Mouse (Mus musculus) limb, embryonic 14.5 days (tissue): ENCODE results near the gene Adarb2. TPM values are rescaled to one million over a fixed set of nuclear protein-coding genes. Genes with fewer than 3 reads are reported as not detected.

Experiments used
- ATAC-seq: fragments of 200-750 bp; cut with Nextera tagmentation; 2 replicates; pipeline ENCODE4 v1.8.0; 2017; ENCODE audit warnings: low read depth, moderate number of reproducible peaks, moderate TSS enrichment; ENCODE audit not compliant: low FRiP score
- DNase-seq: peaks from one replicate; pipeline ENCODE4 v3.0.0-alpha.2; 2015; ENCODE audit warnings: low spot score
- H3K27ac ChIP-seq: fragments of 300-500 bp; sonication (generic); replicated peaks from 2 replicates; pipeline ENCODE4 v1.5.1; 2014; ENCODE audit warnings: low read depth, mild to moderate bottlenecking, low read length, moderate library complexity, mixed read lengths
- H3K27me3 ChIP-seq: fragments of 300-500 bp; sonication (generic); 2 replicates; pipeline ENCODE4 v1.6.1; 2014; ENCODE audit warnings: low read length, mixed read lengths; ENCODE audit not compliant: control insufficient read depth, insufficient read depth
- H3K36me3 ChIP-seq: fragments of 300-500 bp; sonication (generic); 2 replicates; pipeline ENCODE4 v1.6.1; 2014; ENCODE audit warnings: mild to moderate bottlenecking, low read length, moderate library complexity, mixed read lengths; ENCODE audit not compliant: control insufficient read depth, insufficient read depth
- H3K4me1 ChIP-seq: fragments of 300-500 bp; sonication (generic); 2 replicates; pipeline ENCODE4 v1.6.1; 2014; ENCODE audit warnings: antibody characterized with exemption, low read length, mixed read lengths; ENCODE audit not compliant: control insufficient read depth, insufficient read depth
- H3K4me2 ChIP-seq: fragments of 300-500 bp; sonication (generic); replicated peaks from 2 replicates; pipeline ENCODE4 v1.6.1; 2014; ENCODE audit warnings: low read depth, mild to moderate bottlenecking, low read length, moderate library complexity; ENCODE audit not compliant: severe bottlenecking
- H3K4me3 ChIP-seq: fragments of 300-500 bp; sonication (generic); replicated peaks from 2 replicates; pipeline ENCODE4 v1.5.1; 2014; ENCODE audit warnings: low read length
- H3K9ac ChIP-seq: fragments of 300-500 bp; sonication (generic); 2 replicates; pipeline ENCODE4 v1.6.1; 2014; ENCODE audit warnings: mild to moderate bottlenecking, low read depth, low read length, moderate library complexity; ENCODE audit not compliant: severe bottlenecking
- H3K9me3 ChIP-seq: fragments of 300-500 bp; sonication (generic); 2 replicates; pipeline ENCODE4 v1.6.1; 2016; ENCODE audit warnings: low read length; ENCODE audit not compliant: control insufficient read depth
- POLR2A ChIP-seq: fragments of 200-500 bp; IDR thresholded peaks from 2 replicates; pipeline ENCODE4 v1.8.0; 2012; ENCODE audit warnings: inconsistent platforms, mild to moderate bottlenecking, moderate library complexity, borderline replicate concordance; ENCODE audit not compliant: insufficient read depth, insufficient read length; ENCODE audit errors: extremely low read depth
- WGBS: fragments of 180-500 bp; shearing (Covaris S2); extraction: QIAGEN DNeasy Blood & Tissue Kit; methylation state at CpG from one replicate; pipeline ENCODE4 v1.1.7; 2014; 5-methylcytosine and 5-hydroxymethylcytosine counted together
- polyA plus RNA-seq, 2 experiments: library from polyadenylated mRNA; depleted of rRNA in 1 of 2; stranded (reverse) in 1 of 2; unstranded in 1 of 2; fragments of >200 nt; fragmentation: Nextera tagmentation in 1 of 2; extraction: Ambion mirVana in 1 of 2; gene quantifications; 2 replicates each; pipeline versions ENCODE4 v1.2.1 to v1.2.3; 2012 to 2014

Adarb2 gene
- polyA plus RNA-seq, 2 experiments = 1.5 to 2.3 TPM

- Histone ChIP-seq H3K9me3 (no peaks in the 10 kb centered on the region), H3K4me3 (no peak overlapping the region), H3K4me1 (no peaks in the 10 kb centered on the region), H3K9ac (no peak overlapping the region), H3K4me2 (no peak overlapping the region), H3K36me3 (peaks cover 21% of the 10 kb centered on the region), H3K27ac (no peak overlapping the region), H3K27me3 (no peaks in the 10 kb centered on the region)
- no peak for TF ChIP-seq POLR2A
- 97% methylated on average over 2 of the region's 2 CpGs for WGBS
- no peak for ATAC-seq
- no peak for DNase-seq
These were observed 603.3 kb downstream of the Adarb2 start for GRCm38 (mm10) chr13:8805931-8806330.
